Mouse (Mus musculus): ENCODE data around the gene Krtap26-1. TPM values are rescaled to one million over a fixed set of nuclear protein-coding genes. Genes with fewer than 3 reads are reported as not detected.

The Krtap26-1 gene
- total RNA-seq, 2 experiments from 2014 or later: not detected

DNA sequence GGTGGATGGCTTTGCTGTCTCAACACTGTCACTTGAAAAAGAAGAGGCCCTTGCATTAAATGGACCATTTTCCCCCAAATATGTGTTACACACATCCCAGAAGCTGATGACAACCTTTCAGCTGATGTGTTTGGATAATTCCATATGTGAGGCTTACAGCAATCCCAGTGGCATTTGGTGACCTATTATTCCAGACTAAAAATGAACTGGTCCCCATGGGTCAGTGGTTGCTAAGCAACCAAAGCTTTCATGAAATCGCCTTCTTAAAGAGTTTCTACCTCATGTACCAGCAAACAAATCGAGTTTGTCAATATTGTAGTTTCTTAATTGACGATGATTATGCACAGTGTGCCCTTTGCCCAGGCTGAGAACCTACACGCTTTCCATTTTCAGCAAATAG lies 34.9 kb downstream of the Krtap26-1 start:
- Histone ChIP-seq H3K4me3 (no peak overlapping the region), H3K27ac (no peak overlapping the region)
- intact Hi-C loops (cut with DNase I): no loop called here
- DNase-seq: no peak
- no peak for TF ChIP-seq CTCF (IDR thresholded peaks at IDR 0.05)

DNA sequence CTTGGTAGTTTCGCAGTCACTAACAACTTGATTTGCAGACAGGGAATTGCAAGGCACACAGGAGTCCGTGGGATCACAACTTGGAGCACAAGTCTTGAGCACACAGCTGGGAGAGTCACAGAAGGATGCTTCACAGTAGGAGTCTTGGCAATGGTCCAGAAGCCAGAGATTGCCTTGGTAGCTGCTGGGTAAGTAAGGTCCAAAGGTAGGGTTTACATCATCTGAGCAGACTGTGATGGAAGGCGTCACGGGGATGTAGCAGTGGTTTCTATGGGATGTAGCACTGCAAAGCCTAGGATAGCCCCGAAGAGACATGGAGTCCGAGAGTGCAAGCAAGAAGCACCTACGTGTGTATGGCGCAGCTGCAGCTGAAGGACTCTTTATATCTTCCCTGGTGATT lies 35.7 kb downstream of the Krtap26-1 start, which contains the start of gene Krtap24-1:
Krtap24-1 (minus strand) TSS at position 358 of the 400 bp plus-strand sequence.
- no peak for TF ChIP-seq CTCF (IDR thresholded peaks at IDR 0.05)
- Histone ChIP-seq H3K4me3 (no peak within 1 kb of the TSS), H3K27ac (no peak within 1 kb of the TSS)
- intact Hi-C loops (cut with DNase I): no loop called here
- no peak for DNase-seq

DNA sequence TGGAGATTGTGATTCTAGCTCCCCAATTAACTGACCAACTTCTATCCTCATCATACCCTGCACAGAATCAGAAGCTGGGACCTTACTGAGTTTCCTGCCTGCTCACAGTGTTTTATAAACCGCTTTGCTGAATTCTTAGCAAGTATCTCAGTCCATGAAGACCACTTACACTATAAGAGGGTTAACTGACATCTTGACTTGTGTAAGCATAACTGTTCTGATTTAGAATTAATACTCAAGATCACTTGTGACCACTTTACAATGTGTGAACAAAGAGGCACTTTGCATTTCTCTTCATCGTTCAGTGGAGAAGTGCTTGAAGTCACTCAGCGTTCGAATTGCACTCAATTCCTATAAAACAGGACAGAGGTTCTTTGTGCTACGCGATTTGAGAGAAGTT lies 43.0 kb downstream of the Krtap26-1 start:
- DNase-seq: no peak
- Histone ChIP-seq H3K4me3 (no peak overlapping the region), H3K27ac (no peak overlapping the region)
- intact Hi-C loops (cut with DNase I): no loop called here
- no peak for TF ChIP-seq CTCF (IDR thresholded peaks at IDR 0.05)

DNA sequence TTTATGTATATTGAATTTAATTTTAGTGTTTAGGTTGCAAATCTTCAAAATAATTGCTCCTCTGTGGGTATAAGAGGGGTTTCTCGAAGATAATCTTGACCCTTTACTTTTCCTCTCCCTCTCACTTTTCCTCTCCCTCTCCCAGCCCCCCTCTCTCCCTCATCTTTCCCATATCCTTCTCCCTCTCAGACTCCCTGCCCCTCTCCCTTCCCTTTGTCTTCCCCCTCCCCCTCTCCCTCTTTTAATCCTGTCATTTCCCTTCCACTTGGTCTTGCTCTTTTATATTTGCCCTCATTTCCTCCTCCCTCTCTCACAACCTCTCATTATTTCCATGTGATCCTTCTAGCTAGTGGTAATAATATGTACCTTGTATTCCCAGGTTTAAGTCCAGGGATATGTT lies 45.1 kb downstream of the Krtap26-1 start:
- TF ChIP-seq CTCF (IDR thresholded peaks at IDR 0.05): no peak
- intact Hi-C loops (cut with DNase I): no loop called here
- DNase-seq: no peak
- H3K27ac ChIP-seq: no peak overlapping the region
- no peak overlapping the region for H3K4me3 ChIP-seq

DNA sequence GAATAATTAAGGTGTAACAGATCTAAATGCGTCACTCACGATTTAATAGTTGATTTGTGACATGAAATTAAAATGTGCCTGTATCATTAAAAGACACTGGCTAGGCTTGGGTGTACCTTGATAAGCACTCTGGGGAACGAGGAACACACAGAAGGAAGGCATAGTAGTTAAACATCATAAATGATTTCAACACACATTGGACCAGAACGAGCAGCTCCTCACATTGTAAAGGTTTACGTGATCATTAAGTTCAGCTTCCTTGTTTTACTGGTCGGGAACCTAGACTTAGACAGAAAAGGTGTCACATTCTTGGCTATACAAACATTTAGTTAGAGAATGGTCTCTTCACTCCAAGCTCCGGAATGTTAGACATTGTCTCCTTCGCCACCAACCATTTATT lies 47.3 kb downstream of the Krtap26-1 start:
- DNase-seq: no peak
- no peak for TF ChIP-seq CTCF (IDR thresholded peaks at IDR 0.05)
- Histone ChIP-seq H3K27ac (no peak overlapping the region), H3K4me3 (no peak overlapping the region)
- intact Hi-C loops (cut with DNase I): no loop called here

DNA sequence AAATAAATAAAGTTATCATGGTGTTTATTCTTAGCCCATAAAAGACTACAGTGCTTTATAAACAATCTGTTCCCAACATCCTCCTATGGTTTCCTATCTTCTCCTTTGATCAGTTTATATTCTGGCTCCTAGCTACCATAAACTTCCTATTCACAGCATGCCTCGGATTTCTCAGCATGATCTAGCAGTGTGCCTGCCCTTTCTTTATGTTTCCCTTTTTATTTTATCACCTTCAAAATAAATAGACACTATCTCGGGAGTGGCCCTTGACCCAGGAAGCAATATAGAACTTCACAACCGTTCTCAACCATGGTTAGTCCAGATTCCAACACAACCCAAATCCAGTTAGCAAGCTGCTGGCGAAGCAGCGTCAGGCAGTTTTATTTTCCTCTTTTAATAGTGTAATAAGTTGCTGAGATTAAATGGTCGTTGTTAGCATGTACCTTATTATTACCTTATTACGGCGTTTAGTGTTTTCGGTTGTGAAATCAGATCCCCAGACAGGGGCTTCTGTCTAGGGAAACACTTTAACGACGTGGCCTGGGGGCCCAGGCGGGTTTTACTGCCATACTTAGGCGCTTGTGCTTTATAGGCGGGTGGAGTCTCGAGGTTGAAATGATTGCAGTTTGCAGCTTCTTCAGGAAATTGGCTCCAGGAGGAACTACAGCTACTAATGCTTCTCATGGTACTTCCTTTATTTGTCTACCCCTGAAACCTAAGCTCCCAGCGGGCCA lies 47.9 kb downstream of the Krtap26-1 start:
- no peak overlapping the region for H3K27ac ChIP-seq
- intact Hi-C loops (cut with DNase I): no loop called here
- TF ChIP-seq CTCF (IDR thresholded peaks at IDR 0.05): no peak
- no peak for DNase-seq
- no peak overlapping the region for H3K4me3 ChIP-seq

Other genes starting within 250 kb of the Krtap26-1 start
- not detected for gene Cldn17, start 140.8 kb downstream of the Krtap26-1 start, total RNA-seq (2021)
- gene Cldn8, start 84.6 kb downstream of the Krtap26-1 start, total RNA-seq (2021): not detected
- not detected for gene Krtap24-1, start 35.5 kb downstream of the Krtap26-1 start, total RNA-seq (2021)
- gene 2310079G19Rik, start 20.1 kb downstream of the Krtap26-1 start, total RNA-seq (2021): not detected
- gene Krtap27-1, start 23.9 kb upstream of the Krtap26-1 start, total RNA-seq (2021): not detected
- not detected for gene 2310061N02Rik, start 60.2 kb upstream of the Krtap26-1 start, total RNA-seq (2021)
- not detected for gene Krtap13-1, start 81.1 kb upstream of the Krtap26-1 start, total RNA-seq (2021)
- gene Krtap13, start 103.8 kb upstream of the Krtap26-1 start, total RNA-seq (2021): not detected
- gene 2310034C09Rik, start 111.1 kb upstream of the Krtap26-1 start, total RNA-seq (2021): not detected
- not detected for gene 2310057N15Rik, start 126.4 kb upstream of the Krtap26-1 start, total RNA-seq (2021)
- gene Gm5965, start 130.1 kb upstream of the Krtap26-1 start, total RNA-seq (2021): not detected
- gene Gm20741, start 164.4 kb upstream of the Krtap26-1 start, total RNA-seq (2021): not detected
- gene Krtap15, start 172.4 kb upstream of the Krtap26-1 start, total RNA-seq (2021): not detected
- not detected for gene Krtap14, start 178.3 kb upstream of the Krtap26-1 start, total RNA-seq (2021)
- not detected for gene Krtap19-1, start 221.6 kb upstream of the Krtap26-1 start, total RNA-seq (2021)
- gene Krtap19-2, start 226.5 kb upstream of the Krtap26-1 start, total RNA-seq (2021): not detected
- gene Krtap19-3, start 230.2 kb upstream of the Krtap26-1 start, total RNA-seq (2021): not detected
- not detected for gene Krtap19-4, start 237.3 kb upstream of the Krtap26-1 start, total RNA-seq (2021)
- gene Krtap19-5, start 248.7 kb upstream of the Krtap26-1 start, total RNA-seq (2021): not detected

Data from gastrocnemius, adult 2 months (tissue).